Mouse (Mus musculus): Measurements from ENCODE around the gene 4933414I15Rik. TPM values are rescaled to one million over a fixed set of nuclear protein-coding genes. Genes with fewer than 3 reads are reported as not detected.

4933414I15Rik gene
- polyA plus RNA-seq, 1 experiment from 2014 or later = not detected

DNA sequence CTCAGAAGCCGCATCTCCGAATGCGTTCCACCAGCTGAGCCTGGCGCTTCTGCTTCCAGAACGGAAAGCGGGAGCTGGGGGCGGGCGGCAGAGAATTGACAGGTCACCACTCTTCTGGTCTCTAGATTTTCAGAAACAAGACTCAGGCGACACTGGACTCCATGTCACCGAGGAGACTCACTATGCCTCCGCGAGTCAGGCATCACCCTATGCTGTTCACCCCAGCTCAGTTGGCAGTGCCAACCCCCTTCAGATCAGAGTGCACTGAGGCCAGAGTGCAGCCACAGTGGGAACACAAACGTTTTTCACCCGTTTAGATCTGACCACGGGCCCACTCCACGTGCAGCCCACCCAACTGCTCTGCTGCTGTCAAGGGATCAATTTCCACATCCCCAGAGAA is 12.5 kb downstream of the 4933414I15Rik start:
- peaks cover 14% of the 10 kb centered on the region; the same call in 1 of the 2 replicates for H3K27me3 ChIP-seq
- H3K27ac ChIP-seq = peak overlapping the region; percentile 25; the same call in 1 of the 2 replicates
- H3K4me3 ChIP-seq (replicated peaks) = peak overlapping the region; percentile 60
- H3K36me3 ChIP-seq (replicated peaks) = no peaks in the 10 kb centered on the region
- peaks cover 10% of the 10 kb centered on the region for H3K4me1 ChIP-seq
- 2% methylated on average over 16 of the region's 16 CpGs for WGBS
- peak overlapping the region; percentile 84 for H3K4me2 ChIP-seq
- ATAC-seq (ENCODE audit: low FRiP score) = peak; percentile 66
- H3K9me3 ChIP-seq = no peaks in the 10 kb centered on the region
- peak overlapping the region; percentile 75 for H3K9ac ChIP-seq

DNA sequence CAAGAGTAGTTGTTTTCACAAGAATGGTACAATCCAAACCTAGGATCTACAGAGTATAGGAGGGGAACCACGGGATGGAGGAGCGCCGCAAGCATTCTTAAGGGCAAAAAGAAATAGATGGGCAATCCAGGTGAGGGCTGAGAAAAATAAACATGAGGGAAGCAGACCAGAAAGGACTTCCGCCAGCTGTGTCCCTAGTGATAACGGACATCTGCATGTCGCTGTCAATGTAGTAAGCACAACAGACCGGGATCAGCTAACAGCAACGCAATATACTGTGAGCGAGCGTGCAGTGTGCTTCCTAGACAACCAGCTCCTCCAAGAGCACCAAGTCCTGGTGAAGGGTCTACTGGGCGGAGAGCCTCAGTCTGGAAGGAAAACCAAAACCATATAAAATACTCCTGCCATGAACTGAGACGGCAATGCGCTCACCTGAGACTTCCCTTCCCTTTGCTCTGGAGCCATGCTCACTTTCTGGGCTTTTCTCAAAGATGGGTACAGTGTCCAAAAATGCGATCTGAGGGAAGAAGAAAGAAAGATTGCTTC is 13.0 kb downstream of the 4933414I15Rik start:
- WGBS = 38% methylated on average over 14 of the region's 14 CpGs
- Histone ChIP-seq H3K27ac (0 out of 2 replicates have a peak overlapping the region, but pooled peaks have one; percentile 25), H3K27me3 (peaks cover 14% of the 10 kb centered on the region; the same call in 1 of the 2 replicates), H3K9me3 (no peaks in the 10 kb centered on the region), H3K4me2 (peak overlapping the region; percentile 84), H3K4me1 (peaks cover 10% of the 10 kb centered on the region), H3K4me3 (replicated peaks) (peak overlapping the region; percentile 60), H3K36me3 (replicated peaks) (no peaks in the 10 kb centered on the region), H3K9ac (peak overlapping the region; percentile 75)
- no peak for ATAC-seq (ENCODE audit: low FRiP score)

DNA sequence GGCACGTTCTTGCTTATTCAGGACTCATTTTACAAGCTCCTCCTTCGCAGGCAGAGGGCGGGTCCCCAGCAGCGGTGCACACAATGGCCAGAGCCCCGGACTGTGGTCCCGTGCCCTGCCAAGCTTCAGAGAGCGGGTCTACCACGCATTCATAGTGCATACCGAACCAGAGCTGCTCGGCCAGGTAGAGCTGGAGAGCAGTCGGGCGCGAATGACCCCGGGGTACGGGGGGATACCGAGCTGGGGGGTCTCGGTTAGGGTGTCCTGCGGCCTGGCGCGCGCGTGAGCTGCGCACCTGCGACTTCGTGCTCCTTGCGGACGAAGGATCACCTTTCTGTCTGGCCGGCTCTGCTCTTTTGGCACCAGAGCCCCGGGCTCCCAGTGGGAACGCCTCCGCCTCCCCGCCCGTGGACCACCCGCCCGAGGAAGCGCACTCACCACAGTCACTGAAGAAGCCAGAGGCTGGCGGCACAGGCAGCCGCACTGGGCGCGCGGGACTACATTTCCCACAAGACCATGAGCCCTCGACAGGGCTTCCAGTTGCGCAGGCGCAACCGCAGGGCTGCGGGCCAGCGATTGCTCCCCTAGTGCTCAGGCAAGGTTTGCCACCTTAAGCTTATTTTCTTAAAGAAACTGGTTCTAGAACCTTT is 27.8 kb downstream of the 4933414I15Rik start, which contains the start of gene Zfp2:
Zfp2 (minus strand) TSS at position 495 of the 650 bp plus-strand sequence.
- ATAC-seq (ENCODE audit: low FRiP score) = peak; percentile 97
- Histone ChIP-seq H3K36me3 (replicated peaks) (peaks cover 29% of the 10 kb centered on the region), H3K9ac (peak within 1 kb of the TSS; percentile 93), H3K27me3 (no peaks in the 10 kb centered on the region), H3K9me3 (peaks cover 22% of the 10 kb centered on the region), H3K27ac (peak within 1 kb of the TSS; percentile 81), H3K4me1 (no peaks in the 10 kb centered on the region), H3K4me3 (replicated peaks) (peak within 1 kb of the TSS; percentile 83), H3K4me2 (peak within 1 kb of the TSS; percentile 47)
- WGBS = under 1% methylated on average over 47 of the region's 47 CpGs

DNA sequence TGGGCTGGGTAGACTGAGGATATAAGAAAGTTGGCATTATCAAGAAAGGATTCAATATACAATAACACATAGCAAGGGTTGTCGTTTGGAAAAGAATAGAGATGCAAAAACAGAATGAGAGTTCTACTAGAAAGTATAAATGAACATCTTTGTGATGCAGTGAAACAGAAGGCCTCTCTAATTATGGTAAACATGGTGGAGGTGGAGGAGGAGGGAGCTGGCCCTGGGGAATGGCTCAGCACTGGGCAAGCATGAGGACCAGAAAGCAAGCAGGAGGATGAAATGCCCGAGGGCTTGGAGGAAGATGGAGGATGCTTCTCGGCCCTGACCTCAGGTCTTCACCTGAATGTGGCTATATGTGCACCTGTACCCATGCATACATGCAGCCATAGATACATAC is 29.1 kb downstream of the 4933414I15Rik start:
- Histone ChIP-seq H3K4me2 (no peak overlapping the region), H3K36me3 (replicated peaks) (peaks cover 42% of the 10 kb centered on the region)
- WGBS = 95% methylated on average over 3 of the region's 3 CpGs

GRCm38 (mm10) chr11:50913301-50913700 is 30.3 kb downstream of the 4933414I15Rik start:
- no peak overlapping the region for H3K27ac ChIP-seq
- ATAC-seq (ENCODE audit: low FRiP score) = no peak
- no peaks in the 10 kb centered on the region for H3K27me3 ChIP-seq
- no peak overlapping the region for H3K9ac ChIP-seq
- peaks cover 54% of the 10 kb centered on the region for H3K36me3 ChIP-seq (replicated peaks)
- no peak overlapping the region for H3K4me3 ChIP-seq (replicated peaks)
- H3K9me3 ChIP-seq = peaks cover 29% of the 10 kb centered on the region
- no peaks in the 10 kb centered on the region for H3K4me1 ChIP-seq
- 90% methylated on average over 1 of the region's 1 CpGs for WGBS
- no peak overlapping the region for H3K4me2 ChIP-seq

More for the DNA sequence above, 29.1 kb downstream of the 4933414I15Rik start:
- no peak overlapping the region for H3K27ac ChIP-seq
- no peaks in the 10 kb centered on the region for H3K27me3 ChIP-seq
- H3K4me1 ChIP-seq = no peaks in the 10 kb centered on the region
- no peak overlapping the region for H3K4me3 ChIP-seq (replicated peaks)
- no peak overlapping the region for H3K9ac ChIP-seq
- ATAC-seq (ENCODE audit: low FRiP score) = no peak
- H3K9me3 ChIP-seq = peaks cover 29% of the 10 kb centered on the region

DNA sequence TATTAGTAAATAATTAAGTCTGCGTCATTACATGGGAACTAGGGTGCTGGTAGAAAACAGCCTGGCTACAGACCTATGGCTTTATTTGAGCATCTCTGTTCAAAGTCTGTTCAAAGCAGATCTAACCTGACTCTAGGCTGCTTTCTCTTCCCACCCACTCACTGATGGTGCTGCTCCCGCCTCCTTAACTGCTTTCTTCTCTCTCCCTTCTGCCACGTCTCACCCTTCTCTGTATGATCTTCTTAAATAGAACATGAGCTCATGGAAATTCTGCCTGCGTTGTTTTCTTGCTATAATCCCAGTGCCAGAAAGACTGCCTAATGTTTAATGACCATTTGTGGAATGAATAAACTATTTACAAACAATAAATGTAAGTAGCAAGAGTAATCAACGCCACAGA is 35.4 kb downstream of the 4933414I15Rik start:
- H3K27me3 ChIP-seq = no peaks in the 10 kb centered on the region
- peaks cover 97% of the 10 kb centered on the region for H3K36me3 ChIP-seq (replicated peaks)
- H3K4me2 ChIP-seq = no peak overlapping the region
- no peak overlapping the region for H3K27ac ChIP-seq
- H3K4me3 ChIP-seq (replicated peaks) = no peak overlapping the region
- H3K4me1 ChIP-seq = no peaks in the 10 kb centered on the region
- WGBS = 90% methylated on average over 5 of the region's 5 CpGs
- no peak overlapping the region for H3K9ac ChIP-seq
- ATAC-seq (ENCODE audit: low FRiP score) = no peak
- H3K9me3 ChIP-seq = peaks cover 61% of the 10 kb centered on the region

DNA sequence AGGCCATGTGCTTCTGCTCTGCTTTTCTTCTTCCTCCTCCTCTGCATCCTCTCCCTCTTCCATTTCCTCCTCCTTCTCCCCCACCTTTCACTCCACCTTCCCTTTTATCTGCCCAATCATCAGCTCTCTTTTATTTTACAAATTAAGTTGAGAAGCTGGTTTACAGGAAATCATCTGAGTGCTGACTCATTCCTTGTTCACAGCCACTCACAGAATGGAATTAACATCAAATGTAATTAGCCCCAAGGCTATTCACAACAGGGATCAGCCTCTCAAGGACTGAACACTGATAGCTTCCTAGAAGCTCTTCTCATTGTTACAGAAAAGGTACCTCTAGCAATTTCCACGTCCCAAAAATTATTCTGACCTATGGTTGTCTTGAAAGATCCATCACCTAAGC is 46.2 kb downstream of the 4933414I15Rik start:
- Histone ChIP-seq H3K9ac (no peak overlapping the region), H3K27ac (no peak overlapping the region), H3K9me3 (peaks cover 51% of the 10 kb centered on the region), H3K4me3 (replicated peaks) (no peak overlapping the region), H3K36me3 (replicated peaks) (peaks cover 46% of the 10 kb centered on the region), H3K27me3 (no peaks in the 10 kb centered on the region), H3K4me2 (no peak overlapping the region), H3K4me1 (no peaks in the 10 kb centered on the region)
- 85% methylated on average over 1 of the region's 1 CpGs for WGBS
- no peak for ATAC-seq (ENCODE audit: low FRiP score)

DNA sequence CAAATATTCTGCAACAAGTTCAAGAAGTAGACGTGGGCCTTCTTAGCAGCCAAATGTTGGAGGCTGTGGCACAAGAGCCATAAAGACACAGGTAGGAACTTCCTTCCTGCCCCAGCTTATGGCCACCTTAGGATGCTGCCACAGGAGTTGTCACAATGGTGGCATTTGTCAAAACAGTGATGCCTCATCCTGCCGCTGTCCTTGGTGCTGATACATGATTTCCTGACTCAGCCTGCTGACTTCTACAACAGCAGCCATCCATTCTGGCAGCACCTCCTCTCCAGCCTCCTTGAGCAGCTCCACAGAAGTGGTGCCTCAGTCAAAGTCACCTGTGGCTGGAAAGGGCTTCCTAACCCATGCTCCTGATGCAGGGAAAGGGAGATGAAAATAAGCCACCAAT is 51.1 kb downstream of the 4933414I15Rik start:
- Histone ChIP-seq H3K9ac (no peak overlapping the region), H3K4me1 (peaks cover 3% of the 10 kb centered on the region), H3K4me3 (replicated peaks) (no peak overlapping the region), H3K27me3 (no peaks in the 10 kb centered on the region), H3K4me2 (no peak overlapping the region), H3K36me3 (replicated peaks) (peaks cover under 1% of the 10 kb centered on the region; the same call in 1 of the 2 replicates), H3K27ac (no peak overlapping the region), H3K9me3 (peaks cover 5% of the 10 kb centered on the region; the same call in 1 of the 2 replicates)
- no peak for ATAC-seq (ENCODE audit: low FRiP score)
- 50% methylated on average over 2 of the region's 2 CpGs for WGBS

Other genes with a start within 250 kb of the 4933414I15Rik start
- 49.6 and 55.9 TPM in 2 replicates for gene Zfp354c, start 116.0 kb downstream of the 4933414I15Rik start, polyA plus RNA-seq (2016; fragmentation: Nextera tagmentation; extraction: Ambion mirVana)
- gene Zfp879, start 102.2 kb downstream of the 4933414I15Rik start, polyA plus RNA-seq (2016; fragmentation: Nextera tagmentation; extraction: Ambion mirVana) = 1.3 TPM in 2 replicates
- gene Grm6, start 93.1 kb downstream of the 4933414I15Rik start, polyA plus RNA-seq (2016; fragmentation: Nextera tagmentation; extraction: Ambion mirVana) = not detected in 2 replicates
- gene Zfp454, start 56.1 kb downstream of the 4933414I15Rik start, polyA plus RNA-seq (2016; fragmentation: Nextera tagmentation; extraction: Ambion mirVana) = 14.8 and 15.8 TPM in 2 replicates
- 34.8 and 42.0 TPM in 2 replicates for gene Zfp2, start 27.6 kb downstream of the 4933414I15Rik start, polyA plus RNA-seq (2016; fragmentation: Nextera tagmentation; extraction: Ambion mirVana)
- 1.7 and 2.2 TPM in 2 replicates for gene Zfp354b, start 12.1 kb downstream of the 4933414I15Rik start, polyA plus RNA-seq (2016; fragmentation: Nextera tagmentation; extraction: Ambion mirVana)
- not detected in 2 replicates for gene Prop1, start 10.0 kb upstream of the 4933414I15Rik start, polyA plus RNA-seq (2016; fragmentation: Nextera tagmentation; extraction: Ambion mirVana)
- gene Olfr1378, start 22.8 kb upstream of the 4933414I15Rik start, polyA plus RNA-seq (2016; fragmentation: Nextera tagmentation; extraction: Ambion mirVana) = not detected in 2 replicates
- 0.09 TPM in 1 of 2 replicates, not detected in the other for gene Olfr1377, start 38.2 kb upstream of the 4933414I15Rik start, polyA plus RNA-seq (2016; fragmentation: Nextera tagmentation; extraction: Ambion mirVana)
- not detected in 2 replicates for gene Olfr51, start 59.8 kb upstream of the 4933414I15Rik start, polyA plus RNA-seq (2016; fragmentation: Nextera tagmentation; extraction: Ambion mirVana)
- not detected in 2 replicates for gene Olfr54, start 70.5 kb upstream of the 4933414I15Rik start, polyA plus RNA-seq (2016; fragmentation: Nextera tagmentation; extraction: Ambion mirVana)
- not detected in 2 replicates for gene Olfr1375, start 104.3 kb upstream of the 4933414I15Rik start, polyA plus RNA-seq (2016; fragmentation: Nextera tagmentation; extraction: Ambion mirVana)
- gene Zfp354a, start 115.5 kb upstream of the 4933414I15Rik start, polyA plus RNA-seq (2016; fragmentation: Nextera tagmentation; extraction: Ambion mirVana) = 8.7 and 9.5 TPM in 2 replicates